Mouse (Mus musculus): ENCODE data around the gene Vmn1r28.
"Not testable (repeated sequence)": the region's sequence is repeated elsewhere in the genome, so short reads cannot be mapped to it uniquely, and the experiment has no call there.

Vmn1r28 gene

DNA sequence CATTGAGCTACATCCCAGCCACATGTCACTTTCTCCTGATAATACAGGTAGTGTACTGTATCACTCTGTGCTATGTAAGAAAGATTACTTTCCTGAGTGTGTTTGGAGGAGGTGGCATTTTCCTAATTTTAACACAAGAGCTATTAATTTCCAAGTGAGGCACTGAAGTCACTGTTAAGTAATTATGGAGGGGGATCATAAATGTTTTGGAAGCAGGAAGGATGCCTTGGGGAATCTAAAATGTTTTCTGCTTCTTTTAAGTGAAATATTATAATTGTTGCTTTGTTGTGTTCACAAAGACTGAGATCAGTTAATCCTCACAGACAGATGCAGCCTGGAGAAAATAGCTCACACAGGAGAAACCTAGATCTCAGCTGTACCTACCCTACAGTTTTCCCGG lies at the start of gene Vmn1r28:
Vmn1r28 (plus strand) TSS at position 301 of the 400 bp plus-strand sequence.
- in situ Hi-C loops (cut with MboI; ENCODE audit: unreplicated experiment in 2 of 2): no loop called here

DNA sequence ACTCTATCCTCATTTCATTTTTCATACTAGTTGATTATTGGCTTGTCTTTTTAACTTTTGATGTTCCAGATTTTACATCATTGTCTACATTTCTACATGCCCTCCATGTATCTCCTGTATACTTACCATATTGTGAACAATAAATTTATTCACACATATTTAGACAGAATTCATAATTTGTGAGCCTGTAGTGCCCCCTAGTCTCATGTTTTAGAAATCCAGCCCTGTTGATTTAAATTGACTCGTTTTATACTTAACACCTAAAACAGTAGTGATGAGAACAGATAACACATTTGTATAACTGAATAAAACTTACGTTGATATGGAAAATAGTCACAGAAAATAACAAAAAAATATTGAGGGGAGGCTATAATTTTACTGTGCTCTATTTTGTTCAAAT lies 45.7 kb upstream of the Vmn1r28 start:
- in situ Hi-C loops (cut with MboI; ENCODE audit: unreplicated experiment in 2 of 2): no loop called here

DNA sequence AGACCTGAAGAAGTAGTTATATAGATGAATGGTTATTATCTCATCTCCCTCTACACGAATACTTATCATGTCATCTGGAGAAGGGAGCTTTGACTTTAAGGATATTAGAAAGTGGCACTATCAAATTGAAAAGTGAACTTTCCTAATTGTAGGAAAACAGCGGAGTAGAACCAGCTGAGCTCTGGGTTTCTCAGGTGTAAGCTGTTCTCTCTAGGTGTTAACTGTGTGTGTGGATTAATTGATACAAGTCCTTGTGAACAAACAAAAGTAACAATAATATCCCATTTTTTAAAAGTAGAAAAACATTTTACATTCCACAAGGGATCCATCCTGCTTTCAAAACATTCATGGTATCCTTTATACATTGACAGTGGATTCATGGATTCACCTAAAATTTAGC lies 43.1 kb upstream of the Vmn1r28 start, which contains the start of gene Vmn1r27:
Vmn1r27 (minus strand) TSS at position 101 of the 400 bp plus-strand sequence.
- in situ Hi-C loops (cut with MboI; ENCODE audit: unreplicated experiment in 2 of 2): no loop called here

DNA sequence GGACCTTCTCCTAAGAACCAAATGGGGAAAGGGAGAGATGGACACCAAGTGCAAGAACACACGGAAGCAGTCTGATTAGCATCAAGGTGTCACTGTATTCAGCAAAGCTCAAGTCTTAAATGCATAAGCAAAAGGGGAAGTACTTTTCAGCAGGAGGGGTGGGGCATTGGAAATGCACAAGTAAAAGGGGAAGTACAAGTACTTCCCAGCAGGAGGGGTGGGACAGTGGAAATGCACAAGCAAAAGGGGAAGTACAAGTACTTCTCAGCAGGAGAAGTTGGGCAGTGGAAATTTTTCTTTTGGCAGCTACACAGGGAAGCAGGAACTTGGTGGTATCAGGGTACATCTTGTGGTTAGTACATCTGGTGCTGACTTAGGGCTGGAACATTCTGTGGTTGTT lies 17.8 kb downstream of the Vmn1r28 start:
- in situ Hi-C loops (cut with MboI; ENCODE audit: unreplicated experiment in 2 of 2): not testable (repeated sequence)

DNA sequence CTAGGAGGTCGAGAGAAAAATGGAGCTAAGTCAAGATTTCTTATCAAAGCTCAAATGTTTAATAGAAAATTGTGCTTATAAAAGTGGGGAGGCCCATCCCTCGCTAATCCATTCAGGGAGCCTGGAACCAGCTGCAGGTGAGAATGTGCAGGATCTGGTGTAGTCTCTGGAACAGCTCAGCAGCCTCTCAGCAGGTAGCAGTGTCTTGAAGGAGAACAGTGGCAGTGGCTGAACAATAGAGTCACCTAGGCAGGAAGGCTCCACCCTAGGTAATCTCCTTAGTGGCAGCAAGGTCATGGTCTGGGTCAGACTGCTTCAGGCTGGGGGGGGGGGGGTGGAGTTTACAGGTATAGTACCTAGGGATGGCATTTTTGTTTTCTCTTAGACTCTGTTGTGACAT lies 30.4 kb downstream of the Vmn1r28 start:
- in situ Hi-C loops (cut with MboI; ENCODE audit: unreplicated experiment in 2 of 2): no loop called here

DNA sequence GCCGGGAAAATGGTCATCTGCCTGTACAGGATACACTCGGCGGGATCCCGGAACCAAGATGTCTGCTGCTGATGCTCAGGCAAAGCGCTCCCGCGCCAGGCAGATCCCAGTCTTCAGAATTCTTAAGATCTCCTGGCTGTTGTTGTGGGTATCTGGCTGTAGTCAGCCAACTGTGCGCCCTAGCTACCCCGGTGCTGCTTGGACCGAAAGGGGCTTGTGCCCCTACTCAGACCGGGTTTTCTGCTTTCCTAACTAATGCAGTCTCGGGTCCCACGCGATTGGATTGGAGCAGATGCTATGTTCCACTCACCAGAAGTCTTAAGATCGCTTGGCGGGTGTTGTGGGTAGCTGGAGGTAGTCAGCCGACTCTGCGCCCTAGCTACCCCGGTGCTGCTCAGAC lies 36.7 kb downstream of the Vmn1r28 start:
- in situ Hi-C loops (cut with MboI; ENCODE audit: unreplicated experiment in 2 of 2): not testable (repeated sequence)

DNA sequence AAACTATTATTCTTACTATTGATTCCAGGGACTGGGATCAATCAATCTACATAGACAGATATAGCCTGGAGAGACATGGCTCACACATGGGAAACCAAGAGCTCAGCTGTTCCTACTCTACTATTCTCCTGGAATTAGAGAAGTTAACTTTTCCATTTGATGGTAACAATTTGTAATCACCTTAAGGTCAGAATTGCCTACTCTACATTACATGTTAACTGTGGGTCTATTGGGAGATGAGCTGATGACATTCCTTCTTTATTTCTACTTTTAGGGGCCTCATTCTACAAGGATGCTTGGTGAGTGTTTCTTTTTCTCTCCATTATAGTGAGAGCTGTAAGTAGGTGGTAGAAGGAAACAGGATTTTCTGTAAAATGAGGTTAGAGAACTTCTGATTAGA lies 39.4 kb downstream of the Vmn1r28 start, which contains the start of gene Vmn1r29:
Vmn1r29 (plus strand) TSS at position 301 of the 400 bp plus-strand sequence.
- in situ Hi-C loops (cut with MboI; ENCODE audit: unreplicated experiment in 2 of 2): no loop called here

Measured in v-Abl transformed pro-B cells (cell line).